Mouse (Mus musculus) splenic B cell, adult 2 months (primary cell): ENCODE measurements around the gene Rgs6.

Experiments used
- DNase-seq: peaks from one replicate; pipeline ENCODE4 v3.0.0-alpha.2; 2011; ENCODE audit warnings: low read depth, low spot score
- H3K27me3 ChIP-seq: 2 replicates; pipeline ENCODE4 v1.6.1; 2012; ENCODE audit warnings: mild to moderate bottlenecking, low read length, moderate library complexity, mixed read lengths; ENCODE audit not compliant: control insufficient read depth, poor library complexity, insufficient read depth, severe bottlenecking
- H3K36me3 ChIP-seq: 2 replicates; pipeline ENCODE4 v1.6.1; 2012; ENCODE audit warnings: mild to moderate bottlenecking, low read length, moderate library complexity, mixed read lengths; ENCODE audit not compliant: control insufficient read depth, poor library complexity, insufficient read depth, severe bottlenecking

The Rgs6 gene

DNA sequence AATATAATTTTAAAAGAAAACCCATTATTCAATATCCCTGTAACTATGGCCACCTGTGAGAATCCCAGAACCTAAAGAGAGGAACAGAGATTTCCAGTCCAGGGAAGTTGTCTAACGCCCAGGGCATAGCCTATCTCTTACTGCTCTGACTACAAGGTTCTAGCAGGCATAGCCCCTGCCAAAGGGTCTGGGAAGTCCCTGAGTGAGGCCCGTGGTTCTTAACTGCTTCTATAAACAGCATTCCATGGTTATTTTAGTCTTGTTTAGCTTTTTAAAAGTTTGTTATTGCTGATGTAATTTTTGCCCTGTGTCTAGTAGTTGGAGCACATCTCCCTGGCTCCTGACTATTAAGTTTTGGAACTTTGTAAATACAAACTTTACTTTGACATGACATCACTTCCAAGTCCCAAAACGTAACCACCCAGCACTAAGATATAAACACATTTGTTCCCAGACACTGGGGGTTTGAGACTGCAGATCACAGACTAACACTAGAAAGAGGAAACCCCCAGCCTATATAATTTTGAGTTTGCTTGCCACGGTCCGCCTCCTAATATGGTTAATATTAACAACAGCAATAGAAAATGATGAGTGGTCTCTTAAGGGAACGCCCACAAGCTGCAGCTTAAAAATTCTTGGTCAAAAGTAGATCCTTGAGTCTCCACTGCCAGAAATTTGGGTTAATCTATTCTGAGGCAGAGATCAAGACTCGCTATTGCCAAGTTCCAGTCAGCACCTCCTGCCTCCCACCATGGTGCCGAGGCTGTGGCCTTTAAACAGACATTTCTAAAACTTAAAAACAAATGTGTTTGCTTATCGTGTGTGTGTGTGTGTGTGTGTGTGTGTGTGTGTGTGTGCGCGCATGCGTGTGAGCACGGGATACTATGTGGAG, 24.9 kb downstream of the Rgs6 start:
- H3K36me3 ChIP-seq, result no peaks in the 10 kb centered on the region
- no peaks in the 10 kb centered on the region for H3K27me3 ChIP-seq
- no peak for DNase-seq

- DNase-seq, result no peak
- Histone ChIP-seq H3K27me3 (no peaks in the 10 kb centered on the region), H3K36me3 (no peaks in the 10 kb centered on the region)
Observed at GRCm38 (mm10) chr12:82616486-82616812, 28.4 kb downstream of the Rgs6 start.

DNA sequence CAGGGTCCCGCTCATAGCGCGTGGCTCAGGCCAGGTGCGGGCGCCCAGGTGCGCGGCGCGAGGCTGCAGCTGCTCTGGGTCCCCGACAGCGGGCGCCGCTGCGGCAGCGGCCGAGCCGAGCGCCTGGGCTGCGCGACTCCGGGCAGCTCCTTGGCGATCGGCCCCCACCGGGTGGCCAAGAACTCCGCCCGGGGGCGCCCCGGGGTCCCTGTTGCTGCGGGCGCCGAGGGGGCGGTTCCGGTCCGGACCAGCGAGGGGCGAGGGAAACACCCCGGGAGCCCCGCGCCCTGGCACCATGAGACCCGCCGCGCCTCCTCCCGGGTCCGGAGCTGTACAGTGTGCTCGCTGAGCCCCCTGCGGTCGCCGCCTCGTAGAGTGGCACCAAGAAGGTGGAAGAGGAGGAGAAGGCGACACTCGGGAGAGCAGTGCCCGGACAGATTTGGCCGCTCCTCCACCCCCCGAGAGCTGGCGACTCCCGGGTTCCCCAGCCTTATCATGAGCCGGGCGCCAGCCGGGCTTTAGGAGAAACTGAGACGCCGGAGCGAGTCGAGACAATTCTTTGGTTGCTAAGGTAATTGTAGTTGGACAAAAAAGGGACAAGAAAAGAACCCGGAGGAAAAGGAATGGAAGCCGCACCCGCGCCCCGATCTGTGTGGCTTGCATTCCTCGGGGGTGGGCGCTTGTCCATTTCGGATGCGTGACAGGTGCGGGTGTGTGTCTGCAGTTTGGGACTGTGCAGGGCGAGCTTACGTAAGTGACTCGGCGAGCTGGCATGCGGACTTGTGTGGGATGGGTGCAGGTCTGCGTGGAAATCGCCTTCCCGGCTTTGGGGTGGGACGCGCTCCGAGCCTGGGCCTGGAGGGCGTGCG, 29.0 kb downstream of the Rgs6 start:
- Histone ChIP-seq H3K36me3 (no peaks in the 10 kb centered on the region), H3K27me3 (no peaks in the 10 kb centered on the region)
- DNase-seq, result no peak

DNA sequence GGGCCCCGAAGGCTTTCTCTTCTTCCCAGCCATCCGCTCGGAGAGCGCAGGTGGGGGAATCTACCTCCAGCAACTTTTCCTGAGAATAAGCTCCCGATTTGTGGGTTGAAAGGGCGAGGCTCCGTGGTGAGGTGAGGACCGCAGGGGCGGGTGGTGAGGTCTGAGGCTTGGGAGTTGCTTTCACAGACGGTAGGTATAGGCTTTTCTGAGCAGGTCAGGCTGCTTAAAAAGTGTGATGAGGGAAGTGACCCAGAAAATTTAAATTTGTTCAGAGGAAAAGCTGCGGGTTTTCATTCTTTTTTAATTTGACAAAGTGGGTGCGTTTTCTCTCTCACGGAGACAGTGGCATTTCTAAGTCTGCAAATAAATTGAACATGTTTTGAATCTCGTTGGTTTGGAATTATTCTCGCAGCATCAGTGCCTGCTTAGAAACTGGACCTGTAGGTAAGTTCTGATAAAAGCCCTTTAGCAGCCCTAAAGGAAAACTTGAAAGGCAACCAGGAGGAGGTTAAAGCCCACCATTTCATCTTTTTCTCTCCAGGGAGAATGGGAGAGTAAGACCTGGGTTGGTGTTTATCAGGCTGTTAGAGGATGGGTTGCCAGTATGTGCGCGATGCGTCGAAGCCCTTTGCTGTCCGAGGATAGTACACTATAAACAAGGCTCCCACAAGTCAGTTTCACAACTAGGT, 29.7 kb downstream of the Rgs6 start:
- no peaks in the 10 kb centered on the region for H3K27me3 ChIP-seq
- H3K36me3 ChIP-seq, result no peaks in the 10 kb centered on the region
- DNase-seq, result no peak

DNA sequence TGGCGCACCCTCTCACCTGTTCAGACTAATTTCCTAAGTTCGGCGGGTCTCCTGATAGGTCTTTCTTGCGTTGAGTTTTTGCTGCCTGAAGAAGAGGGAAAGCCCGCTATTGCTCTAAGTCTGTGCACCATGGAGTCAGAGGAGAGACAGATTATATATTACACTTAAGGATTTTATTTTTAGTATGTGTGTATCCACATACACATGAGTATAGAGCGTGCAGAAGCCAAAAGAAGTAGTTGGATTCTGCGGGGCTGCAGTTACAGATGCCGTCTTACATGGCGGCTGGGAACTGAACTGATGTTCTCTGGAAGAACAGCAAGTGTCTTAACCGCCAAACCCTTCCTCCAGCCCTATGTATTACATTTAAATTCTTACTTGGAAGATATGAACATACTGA, 52.3 kb downstream of the Rgs6 start:
- no peaks in the 10 kb centered on the region for H3K27me3 ChIP-seq
- DNase-seq, result no peak
- no peaks in the 10 kb centered on the region for H3K36me3 ChIP-seq

DNA sequence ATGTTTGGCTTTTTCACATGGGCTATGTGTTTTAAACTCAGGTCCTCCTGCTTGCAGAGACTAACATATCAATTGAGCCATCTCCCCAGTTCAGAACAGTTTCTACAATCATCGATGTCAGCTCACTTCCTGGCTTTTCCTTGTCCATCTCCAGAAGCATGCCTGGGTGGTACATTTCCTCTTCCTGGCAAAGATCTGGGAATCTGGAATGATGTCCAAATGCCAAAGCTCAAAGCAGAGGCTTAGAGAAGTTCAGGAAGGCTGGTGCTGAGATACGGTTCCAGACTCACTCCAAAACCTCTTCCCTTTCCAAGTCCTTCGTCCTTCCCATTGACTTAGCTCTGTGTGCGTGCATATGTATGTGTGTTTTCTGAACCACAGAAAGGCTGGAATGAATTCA, 59.8 kb downstream of the Rgs6 start:
- H3K27me3 ChIP-seq, result no peaks in the 10 kb centered on the region
- no peaks in the 10 kb centered on the region for H3K36me3 ChIP-seq
- DNase-seq, result no peak

GRCm38 (mm10) chr12:82649991-82650390, 61.9 kb downstream of the Rgs6 start:
- no peak for DNase-seq
- H3K27me3 ChIP-seq, result no peaks in the 10 kb centered on the region
- H3K36me3 ChIP-seq, result no peaks in the 10 kb centered on the region

DNA sequence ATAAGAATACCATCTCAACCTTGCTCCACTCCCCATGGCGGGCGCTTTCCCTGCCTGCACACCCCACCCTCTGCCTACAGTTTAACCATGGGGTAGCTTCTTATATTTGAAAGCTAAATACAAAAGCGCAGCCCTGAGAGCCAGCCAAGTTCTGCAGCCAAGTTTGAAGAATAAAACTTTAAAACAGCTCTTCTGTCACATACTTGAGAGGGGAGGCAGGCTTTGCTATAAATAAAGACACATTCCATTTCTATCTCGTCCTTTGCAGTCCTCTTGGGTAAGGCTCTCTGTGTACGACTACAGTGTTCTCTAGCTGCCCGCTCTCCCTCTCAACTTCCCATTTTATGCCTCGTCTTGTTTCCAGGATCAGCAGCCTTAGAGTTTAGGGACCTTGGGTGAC, 76.5 kb downstream of the Rgs6 start:
- H3K36me3 ChIP-seq, result no peaks in the 10 kb centered on the region
- no peaks in the 10 kb centered on the region for H3K27me3 ChIP-seq
- DNase-seq, result no peak

GRCm38 (mm10) chr12:82667441-82667840, 79.3 kb downstream of the Rgs6 start:
- Histone ChIP-seq H3K36me3 (no peaks in the 10 kb centered on the region), H3K27me3 (no peaks in the 10 kb centered on the region)
- no peak for DNase-seq

- H3K36me3 ChIP-seq, result no peaks in the 10 kb centered on the region
- H3K27me3 ChIP-seq, result no peaks in the 10 kb centered on the region
- DNase-seq, result no peak
Observed at GRCm38 (mm10) chr12:82670201-82670737, 82.2 kb downstream of the Rgs6 start.

- Histone ChIP-seq H3K27me3 (no peaks in the 10 kb centered on the region), H3K36me3 (no peaks in the 10 kb centered on the region)
- no peak for DNase-seq
Observed at GRCm38 (mm10) chr12:82671591-82671990, 83.5 kb downstream of the Rgs6 start.

GRCm38 (mm10) chr12:82675137-82675536, 87.0 kb downstream of the Rgs6 start:
- H3K36me3 ChIP-seq, result no peaks in the 10 kb centered on the region
- no peak for DNase-seq

DNA sequence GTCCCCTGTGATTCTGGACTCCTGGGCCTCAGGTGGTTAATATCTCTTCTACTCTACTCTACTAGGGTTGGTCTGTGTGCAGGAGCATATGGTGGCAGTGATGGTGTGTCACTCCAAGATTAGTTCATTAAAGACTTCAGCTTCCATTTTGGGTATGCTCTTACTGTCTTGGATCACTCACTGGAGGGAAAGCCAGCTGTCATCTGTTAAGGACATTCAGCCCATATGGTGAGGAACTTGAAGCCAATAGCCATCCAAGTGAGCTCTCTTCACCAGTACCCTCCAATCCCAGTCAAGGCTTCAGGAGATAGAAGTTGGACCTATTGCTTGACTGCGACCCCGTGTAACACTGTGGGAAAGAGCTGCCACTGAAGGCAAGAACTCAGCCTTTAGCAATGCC, 98.9 kb downstream of the Rgs6 start:
- Histone ChIP-seq H3K27me3 (no peaks in the 10 kb centered on the region), H3K36me3 (no peaks in the 10 kb centered on the region)
- no peak for DNase-seq

More at GRCm38 (mm10) chr12:82675137-82675536, 87.0 kb downstream of the Rgs6 start:
- H3K27me3 ChIP-seq, result no peaks in the 10 kb centered on the region

DNA sequence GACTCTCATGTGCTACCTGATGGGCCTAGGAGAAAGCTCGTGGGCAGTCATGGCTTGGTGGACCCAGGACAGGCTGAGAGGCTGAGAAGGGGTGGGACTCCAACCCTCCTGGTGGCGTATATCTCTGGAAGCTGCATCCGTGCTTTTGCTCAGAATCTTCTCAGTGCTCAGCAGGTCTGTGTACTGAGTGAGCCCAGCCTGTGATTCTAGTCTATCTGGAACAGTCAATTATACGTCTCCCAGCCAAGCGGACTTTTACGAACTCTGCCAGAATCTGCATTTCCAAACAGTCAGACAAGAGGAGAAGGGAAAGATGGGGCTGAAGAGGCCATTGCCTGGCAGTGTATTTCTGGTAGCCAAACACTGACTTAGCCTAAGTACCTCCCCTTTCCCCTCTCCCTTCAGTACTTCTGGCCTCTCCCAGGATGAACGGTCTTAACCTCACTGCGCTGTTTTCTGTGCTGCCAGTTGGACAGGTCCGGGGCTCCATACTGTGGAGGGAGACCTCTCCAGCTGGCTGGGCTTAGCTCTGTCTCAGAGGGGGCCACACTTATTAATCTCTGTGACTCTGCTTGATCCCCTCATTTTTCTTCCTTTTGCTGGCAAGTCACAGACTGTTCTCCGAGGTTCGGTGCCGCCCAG, 110.9 kb downstream of the Rgs6 start:
- Histone ChIP-seq H3K36me3 (no peaks in the 10 kb centered on the region), H3K27me3 (no peaks in the 10 kb centered on the region)
- no peak for DNase-seq
